Mouse (Mus musculus) gonadal fat pad, adult 2 months (tissue): ENCODE measurements around the gene Iglon5. TPM values are rescaled to one million over a fixed set of nuclear protein-coding genes. Genes with fewer than 3 reads are reported as not detected.

ENCODE experiments used
- DNase-seq: peaks from one replicate; pipeline ENCODE4 v3.0.0-alpha.2; 2012; ENCODE audit warnings: low read depth
- polyA plus RNA-seq: library from polyadenylated mRNA; depleted of rRNA; stranded (reverse); fragments of >200 nt; gene quantifications from 2 replicates; pipeline ENCODE4 v1.2.3, GENCODE M21; 2012

Gene Iglon5
- polyA plus RNA-seq, 1 experiment, result 1.3 TPM

DNA sequence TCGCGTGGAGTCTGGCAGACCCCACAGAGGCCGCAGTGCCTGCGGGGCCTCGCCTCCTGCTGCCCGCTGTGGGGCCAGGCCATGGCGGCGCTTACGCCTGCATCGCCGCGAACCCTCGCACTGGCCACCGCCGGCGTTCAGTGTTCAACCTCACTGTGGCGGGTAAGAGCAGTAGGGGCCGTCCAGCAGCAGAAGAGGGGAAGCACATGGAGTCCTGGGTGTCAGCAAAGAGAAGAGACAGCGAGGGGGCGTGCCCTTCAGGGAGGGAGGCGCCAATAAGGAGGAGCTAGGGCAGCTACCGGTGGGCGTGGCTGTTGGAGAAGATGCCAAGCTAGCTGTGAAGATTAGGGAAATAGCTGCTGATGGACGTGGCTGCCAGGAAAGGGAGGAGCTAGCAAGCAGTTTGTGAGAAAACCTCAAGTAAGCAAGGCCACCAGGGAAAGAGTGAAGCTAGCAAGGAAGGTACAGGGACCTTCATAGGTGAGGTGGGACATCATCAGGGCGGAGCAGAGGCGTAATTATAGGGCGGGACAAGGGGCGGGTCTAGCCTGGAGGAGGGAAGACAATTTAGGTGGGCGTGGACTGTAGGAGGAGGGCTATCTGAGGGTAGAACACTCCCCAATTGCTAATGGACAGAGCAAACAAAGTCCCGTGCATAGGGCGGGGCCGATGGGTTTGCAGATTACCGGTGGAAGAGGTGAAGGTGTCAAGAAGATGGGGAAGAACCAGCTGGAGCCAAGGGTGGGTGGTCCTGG lies 24.4 kb downstream of the Iglon5 start:
- DNase-seq, result peak; percentile 49

DNA sequence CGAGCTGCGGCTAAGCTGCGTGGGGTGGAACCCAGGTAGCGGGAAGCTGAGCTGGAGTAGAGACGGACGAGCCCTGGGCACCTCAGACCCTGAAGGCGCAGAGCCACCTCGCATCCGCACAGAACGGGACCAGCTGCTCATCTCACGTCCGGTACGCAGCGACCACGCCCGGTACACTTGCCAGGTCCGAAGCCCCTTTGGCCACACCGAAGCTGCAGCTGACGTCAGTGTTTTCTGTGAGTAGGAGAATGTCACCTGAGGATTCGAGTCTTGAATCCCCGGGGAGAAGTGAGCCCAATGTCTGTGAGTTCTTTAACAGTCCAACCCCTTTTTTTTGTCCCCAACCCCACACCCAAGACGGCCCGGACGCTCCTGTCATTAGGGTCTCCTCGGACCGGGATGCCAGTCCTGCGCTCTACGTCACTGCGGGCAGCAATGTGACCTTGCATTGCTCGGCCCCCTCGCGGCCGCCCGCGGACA lies 25.0 kb downstream of the Iglon5 start:
- no peak for DNase-seq

DNA sequence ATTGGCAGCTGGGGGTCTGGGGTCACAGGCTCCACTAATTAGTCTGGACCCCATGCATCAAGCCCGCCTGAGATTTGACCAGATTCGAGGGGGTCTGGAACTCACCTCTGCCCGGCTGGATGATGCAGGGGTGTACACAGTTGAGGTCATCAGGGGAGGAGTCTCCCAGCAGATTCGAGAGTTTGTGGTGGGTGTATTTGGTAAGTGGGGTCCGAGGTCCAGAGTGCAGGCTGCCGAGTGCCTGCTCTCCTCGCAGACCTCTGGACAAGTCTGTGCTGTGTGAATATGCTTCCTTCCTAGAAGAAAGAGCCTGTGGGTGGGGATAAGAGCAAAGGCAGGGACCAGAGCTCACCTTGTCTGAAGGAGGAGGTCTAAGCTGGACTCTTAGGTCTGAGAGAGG lies 25.9 kb downstream of the Iglon5 start:
- DNase-seq, result no peak

DNA sequence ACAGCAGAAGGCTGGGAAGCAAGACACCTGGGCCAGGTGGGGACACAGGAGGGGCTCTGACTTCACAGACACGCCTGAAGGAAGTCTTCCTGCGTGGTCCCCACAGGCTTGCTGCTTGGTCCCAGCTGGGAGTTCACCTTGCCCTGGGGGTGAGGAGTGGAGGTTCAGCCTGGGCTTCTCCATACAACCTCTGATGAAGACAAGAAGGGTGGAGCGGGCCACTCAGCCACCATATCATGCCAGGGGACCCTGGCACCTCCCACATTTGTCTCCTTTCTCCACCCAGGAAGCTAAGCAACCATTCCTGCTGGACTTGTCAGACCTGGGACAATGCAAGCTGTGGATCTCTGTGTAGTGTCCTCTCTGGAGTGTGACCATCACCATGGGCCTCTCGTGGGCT lies 27.0 kb downstream of the Iglon5 start, which contains the start of gene Vsig10l:
Vsig10l (plus strand) TSS at position 301 of the 400 bp plus-strand sequence.
- DNase-seq, result no peak

DNA sequence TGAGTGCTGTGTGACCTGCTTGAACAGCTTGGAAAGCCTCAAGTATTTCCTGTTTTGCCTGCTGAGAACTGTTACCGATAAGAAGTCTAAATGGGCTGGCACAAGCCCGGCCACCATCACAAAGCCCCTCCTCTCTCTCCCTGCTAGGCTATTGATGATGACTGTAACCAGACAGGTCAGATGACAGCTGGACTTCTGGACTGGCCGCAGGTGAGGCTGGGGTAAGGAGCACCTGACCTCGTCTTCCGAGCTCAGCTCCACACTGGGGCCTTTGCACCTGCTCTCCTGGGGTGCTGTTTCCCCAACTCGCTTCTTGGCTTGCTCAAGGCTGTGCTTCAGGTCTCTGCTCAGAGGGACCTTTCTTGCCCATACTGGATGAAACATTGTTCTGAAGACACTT lies 35.5 kb downstream of the Iglon5 start:
- no peak for DNase-seq

DNA sequence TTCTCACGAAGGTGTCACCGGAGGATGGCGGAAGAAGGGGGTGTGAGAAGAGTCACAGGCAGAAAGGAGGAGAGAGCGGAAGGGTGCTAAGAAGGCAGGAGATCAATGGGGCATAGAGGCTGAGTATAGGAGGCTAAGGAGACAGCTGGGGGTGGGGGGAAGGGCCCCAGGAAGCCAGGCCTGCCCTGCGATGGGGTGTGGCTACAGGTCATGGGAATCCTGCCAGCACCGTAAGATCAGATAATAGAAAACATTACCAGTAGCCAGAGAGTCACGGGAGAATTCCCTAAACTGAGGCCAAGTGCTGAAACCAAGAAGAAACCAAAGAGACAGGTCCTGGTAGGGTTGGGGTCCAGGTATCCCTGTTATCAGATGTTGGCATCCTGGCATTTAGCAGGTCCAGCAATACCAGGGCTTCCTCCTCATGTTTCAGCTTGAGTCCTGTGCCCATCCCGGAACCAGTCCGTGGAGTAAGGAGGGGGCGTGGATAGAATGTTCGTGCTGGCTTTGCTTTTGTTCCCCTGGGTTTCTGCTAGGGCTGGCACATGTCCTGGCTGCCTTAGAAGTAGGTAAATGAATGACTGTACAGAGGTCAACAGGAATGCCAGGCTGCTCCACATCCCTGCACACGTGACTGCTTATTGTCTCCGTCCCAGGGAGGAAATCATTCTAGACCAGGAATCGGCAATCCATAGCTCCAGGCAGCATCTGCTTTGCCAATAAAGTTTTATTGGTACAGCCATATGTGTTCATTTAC lies 36.1 kb downstream of the Iglon5 start:
- peak; percentile 71 for DNase-seq

DNA sequence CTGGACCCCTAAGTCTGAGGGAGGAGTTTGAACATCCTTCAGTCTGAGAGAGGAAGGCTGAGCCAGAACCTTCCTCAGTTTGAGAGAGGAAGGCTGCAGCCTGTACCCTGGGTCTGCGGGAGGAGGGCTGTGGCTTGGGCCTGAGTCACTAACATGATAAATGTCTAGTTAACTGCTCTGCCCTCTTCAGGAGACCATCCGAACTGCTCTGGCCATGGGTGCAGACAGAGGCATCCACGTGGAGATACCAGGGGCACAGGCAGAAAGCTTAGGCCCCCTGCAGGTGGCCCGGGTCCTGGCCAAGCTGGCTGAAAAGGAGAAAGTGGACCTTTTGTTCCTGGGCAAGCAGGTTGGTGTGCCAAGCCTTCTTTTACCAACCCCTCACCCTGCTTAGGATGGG lies 37.3 kb downstream of the Iglon5 start:
- DNase-seq, result no peak

DNA sequence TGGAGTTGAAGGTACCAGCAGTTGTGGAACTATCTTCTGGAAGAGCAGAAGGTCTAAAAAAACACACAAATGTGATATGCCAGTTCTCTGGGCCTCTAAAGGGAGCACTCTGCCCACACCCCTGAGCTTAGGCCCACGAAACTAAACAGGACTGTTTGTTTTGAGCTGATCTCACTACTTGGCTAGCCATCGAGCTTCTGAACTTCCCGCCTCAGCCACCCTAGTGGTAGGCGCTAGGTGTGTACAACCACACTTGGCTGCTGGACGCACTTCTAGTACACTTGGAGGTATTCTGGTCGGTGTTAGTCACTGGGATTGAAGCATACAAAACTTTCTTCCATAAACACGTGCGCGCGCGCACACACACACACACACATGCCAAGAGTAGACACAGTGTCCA lies 38.1 kb downstream of the Iglon5 start:
- no peak for DNase-seq

DNA sequence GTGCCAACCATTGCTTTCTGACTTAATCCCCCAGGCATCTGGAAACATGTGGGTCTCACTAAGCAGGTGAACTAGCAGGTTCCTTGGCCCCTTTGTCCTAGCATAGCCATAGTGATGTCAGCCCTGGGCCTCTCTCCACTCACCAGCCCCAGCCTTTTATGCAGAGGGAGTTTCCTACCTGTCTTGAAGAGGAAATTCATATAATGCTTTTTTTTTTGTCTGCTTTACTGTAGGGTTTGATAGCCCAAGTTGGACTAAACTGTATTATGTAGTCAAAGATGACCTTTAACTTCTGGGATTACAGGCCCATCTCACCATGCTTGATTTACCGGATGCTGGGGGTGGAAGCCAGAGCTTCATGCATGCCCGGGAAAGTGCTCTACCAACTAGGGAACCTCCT lies 40.1 kb downstream of the Iglon5 start:
- DNase-seq, result no peak

DNA sequence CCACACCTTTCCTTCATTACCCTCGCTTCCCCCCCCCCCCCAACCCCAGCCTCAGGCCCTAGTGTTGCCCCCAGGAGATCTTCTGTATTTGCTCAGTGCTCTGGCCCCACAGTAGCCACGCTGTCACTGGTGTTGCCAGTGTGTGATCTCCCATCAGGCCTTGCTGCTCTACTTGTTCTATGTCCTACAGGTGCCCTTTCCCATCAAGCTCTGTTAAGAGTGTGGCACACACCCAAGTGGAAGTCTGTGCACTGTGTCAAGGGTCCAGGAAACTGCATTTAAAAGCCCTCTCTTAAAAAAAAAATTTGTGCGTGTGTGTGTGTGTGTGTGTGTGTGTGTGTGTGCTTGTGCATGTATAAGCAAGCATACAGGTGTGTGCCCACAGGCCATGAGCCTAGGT lies 41.6 kb downstream of the Iglon5 start:
- DNase-seq, result no peak

DNA sequence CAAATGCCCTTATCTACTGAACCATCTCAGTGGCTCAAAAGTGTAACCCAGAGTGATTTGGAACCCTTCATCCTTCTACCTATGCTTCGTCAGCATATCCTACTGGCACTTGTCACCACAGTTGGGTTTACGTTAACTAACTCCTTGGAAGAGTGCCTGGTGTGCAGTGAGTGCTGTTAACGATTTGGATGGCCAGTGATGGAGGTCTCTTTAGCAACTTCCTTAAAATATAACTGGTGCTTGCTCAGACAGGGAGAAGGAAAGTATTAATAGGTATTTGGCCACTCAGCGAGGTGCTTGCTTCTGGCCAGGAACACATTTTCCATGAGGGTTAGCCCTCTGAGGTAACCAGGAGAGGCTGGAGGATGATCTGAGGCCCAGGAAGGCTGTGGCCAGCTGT lies 42.1 kb downstream of the Iglon5 start:
- no peak for DNase-seq

DNA sequence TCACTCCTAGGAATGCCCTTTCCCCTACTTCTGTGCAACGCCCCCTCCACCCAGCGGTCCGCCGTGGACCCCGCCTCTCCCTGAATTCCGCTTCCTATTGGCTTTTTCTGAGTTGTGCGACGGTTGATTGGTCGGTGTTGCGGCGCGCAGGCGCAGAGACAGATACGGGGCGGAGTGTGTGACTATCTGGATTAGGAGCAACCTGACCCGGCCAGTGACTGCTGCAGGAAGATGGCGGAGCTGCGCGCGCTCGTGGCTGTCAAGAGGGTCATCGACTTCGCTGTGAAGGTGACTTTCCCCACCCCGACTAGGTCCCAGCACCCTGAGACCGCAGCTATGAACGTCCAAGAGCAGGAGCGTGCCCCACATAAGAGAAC lies 46.0 kb downstream of the Iglon5 start, which contains the start of the genes Etfb and Gm45233:
Etfb (plus strand) TSS at position 167 of the 377 bp plus-strand sequence.
Gm45233 (plus strand) TSS at position 212 of the 377 bp plus-strand sequence.
- DNase-seq, result peak; percentile 74

DNA sequence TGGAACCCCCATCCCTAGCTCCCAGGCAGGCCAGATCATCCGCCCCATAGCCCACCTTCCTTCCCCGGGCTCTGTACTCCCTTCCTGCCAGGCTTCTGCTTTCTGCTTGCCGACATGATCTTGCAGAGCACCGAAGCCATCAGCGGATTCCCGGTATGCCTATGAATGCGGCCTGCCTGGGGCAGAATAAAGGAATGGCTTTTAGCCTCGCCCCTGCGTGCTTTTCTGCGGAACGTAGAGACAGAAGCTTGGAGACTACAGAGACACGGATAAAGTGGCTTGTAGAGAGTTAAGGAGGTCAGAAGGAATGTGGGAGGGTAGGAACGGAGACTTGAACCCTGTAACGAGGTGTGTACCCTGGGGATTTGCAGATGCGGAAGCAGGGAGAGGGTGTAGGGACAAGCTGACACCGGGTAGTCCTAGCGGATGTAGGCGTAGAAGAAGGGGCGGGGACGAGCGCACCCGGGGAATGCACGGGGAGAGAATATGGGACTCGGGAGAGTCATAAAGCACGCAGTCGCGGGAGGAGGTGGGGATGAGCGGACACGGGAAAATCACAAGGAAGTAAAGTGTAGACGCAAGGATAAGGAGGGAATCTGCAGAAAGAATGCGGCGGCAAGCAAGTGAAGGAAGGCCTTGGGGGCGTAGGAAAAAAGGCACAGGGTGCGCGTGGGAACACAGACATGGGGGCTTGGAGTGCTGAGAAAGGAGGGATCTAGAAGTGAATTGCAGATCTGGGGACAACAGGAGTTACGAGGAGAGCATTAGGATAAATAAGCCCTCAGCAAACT lies 46.6 kb downstream of the Iglon5 start:
- peak; percentile 58 for DNase-seq

DNA sequence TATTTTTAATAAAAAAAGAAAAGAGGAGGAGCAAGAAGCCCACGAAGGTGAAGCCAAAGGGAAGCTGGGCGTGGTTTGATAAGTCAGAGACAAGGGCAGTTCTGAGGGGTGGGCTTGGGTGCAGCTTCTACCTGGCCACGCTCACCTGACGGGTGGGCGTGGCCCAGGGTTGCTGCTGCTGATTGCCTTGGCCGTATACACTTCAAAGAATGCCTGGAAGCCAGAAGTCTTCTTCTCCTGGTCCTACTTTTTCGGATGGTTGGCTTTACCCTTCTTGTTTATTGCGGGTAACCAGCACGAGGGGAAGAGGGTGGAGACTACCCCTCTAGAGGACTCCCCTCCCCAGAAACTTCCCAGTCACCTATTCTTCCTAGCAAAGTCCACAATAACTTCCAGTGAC lies 47.2 kb downstream of the Iglon5 start:
- DNase-seq, result no peak

DNA sequence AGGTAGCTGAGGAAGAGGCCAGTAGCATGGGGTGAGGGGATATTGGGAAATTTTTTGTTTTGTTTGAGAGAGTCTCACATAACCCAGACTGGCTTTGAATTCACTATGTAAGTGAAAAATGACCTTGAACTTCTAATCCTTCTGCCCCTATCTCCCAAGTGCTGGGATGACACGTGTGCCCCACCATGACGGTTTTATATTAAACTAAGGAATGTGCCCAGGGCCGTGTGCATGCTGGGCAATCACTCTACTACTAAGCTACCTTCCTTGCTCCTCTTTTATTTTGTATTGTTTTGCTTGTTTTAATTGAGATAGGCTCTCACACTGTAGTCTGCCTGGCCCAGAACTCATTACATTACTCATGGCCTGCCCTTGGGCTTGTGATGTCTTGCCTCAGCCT lies 48.8 kb downstream of the Iglon5 start:
- DNase-seq, result no peak

DNA sequence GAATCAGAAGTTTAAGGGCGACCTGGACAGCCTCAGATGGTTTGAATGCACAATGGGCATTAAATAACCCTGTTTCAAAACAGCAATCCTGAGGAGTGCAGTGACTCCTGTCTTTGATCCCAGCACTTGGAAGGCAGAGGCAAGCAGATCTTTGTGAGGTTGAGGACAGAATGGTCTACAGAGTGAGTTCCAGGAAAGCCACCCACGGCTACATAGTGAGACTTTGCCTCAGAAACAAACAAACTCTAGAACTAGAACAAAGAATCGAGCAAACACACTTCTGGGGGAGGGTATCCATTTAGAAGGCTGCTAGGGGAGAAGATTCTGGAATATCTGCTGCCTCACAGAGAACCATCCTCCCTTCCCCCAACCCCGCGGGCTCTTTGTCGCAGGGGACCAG lies 49.4 kb downstream of the Iglon5 start, which contains the start of gene Cldnd2:
Cldnd2 (plus strand) TSS at position 301 of the 400 bp plus-strand sequence.
- DNase-seq, result no peak

DNA sequence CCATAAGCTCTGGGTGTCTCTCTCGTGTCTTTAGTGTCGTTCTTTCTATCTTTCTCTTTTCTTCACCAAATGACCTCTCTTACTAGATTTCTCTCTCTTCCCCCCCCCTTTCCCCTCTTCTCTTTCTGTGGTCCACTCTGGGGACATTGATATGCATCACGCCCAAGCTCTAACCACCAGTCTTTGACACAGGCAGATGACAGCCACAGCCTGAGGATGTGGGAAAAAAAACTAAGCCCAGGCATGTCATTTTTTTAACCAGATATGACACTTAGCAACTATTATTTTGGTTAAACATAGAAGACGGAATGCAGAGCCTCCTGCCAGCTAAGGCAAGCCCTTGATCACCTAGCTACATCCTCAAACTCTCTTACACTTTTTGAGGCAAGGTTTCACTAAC lies 51.3 kb downstream of the Iglon5 start:
- no peak for DNase-seq

DNA sequence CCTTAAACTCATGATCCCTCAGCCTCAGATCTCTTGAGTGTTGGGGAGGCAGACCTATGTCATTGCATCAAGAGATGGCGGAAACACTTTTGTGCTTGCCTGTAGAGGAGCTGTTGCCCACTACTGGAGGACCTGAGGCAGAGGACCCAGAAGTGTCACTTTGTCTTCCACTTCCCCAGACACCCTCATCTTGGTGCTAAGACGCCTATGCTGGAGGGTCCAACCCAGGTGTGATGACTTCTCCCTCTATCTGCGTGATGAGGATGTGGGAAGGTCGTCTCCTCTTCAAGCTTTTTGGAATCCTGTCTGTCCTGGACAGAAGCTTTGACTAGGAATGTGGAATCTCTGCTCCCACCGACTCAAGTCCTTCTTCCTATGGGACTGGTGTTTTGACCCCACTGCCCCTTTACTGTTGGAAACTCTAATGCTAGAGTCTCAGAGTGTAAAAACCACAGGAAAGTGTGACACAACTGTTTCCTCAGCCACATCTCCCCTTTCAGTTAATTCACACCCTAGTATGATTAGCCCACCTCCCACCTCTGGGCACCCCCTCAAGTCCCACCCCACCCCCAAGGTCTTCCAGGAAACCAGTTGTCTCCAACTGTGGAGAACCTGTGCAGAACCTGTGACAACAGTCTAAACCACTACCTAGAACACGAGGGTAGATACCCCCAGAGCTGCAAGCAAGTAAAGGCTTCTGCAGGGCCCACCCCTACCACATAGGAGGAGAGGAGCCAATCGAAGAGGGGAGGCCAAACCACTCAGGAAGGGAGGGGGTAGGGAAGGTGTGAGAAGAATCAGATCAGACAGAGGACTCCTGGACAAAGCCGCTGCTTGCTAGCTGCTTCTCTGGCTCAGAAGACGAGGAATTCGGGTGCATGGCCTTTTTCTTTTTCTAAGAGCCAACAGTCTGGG lies 53.3 kb downstream of the Iglon5 start, which contains the start of gene Nkg7:
Nkg7 (plus strand) TSS at position 733 of the 915 bp plus-strand sequence.
- no peak for DNase-seq

DNA sequence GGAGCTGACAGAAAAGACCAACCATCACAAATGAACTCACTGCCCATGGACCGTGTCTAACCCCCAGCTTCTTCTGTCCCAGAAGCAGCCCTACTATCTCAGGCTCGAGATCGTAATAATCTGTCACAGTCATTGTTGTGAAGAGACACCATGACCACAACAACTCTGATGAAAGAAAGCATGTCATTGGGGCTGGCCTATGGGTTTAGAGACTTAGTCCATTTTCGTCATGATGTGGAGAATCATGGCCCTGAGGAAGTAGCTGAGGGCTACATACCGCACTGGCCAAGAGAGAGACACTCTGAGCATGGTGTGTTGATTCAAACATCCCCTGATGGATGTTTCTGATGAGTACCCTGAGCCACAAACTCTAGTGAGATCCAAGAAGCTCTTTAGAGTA lies 55.2 kb downstream of the Iglon5 start:
- no peak for DNase-seq

DNA sequence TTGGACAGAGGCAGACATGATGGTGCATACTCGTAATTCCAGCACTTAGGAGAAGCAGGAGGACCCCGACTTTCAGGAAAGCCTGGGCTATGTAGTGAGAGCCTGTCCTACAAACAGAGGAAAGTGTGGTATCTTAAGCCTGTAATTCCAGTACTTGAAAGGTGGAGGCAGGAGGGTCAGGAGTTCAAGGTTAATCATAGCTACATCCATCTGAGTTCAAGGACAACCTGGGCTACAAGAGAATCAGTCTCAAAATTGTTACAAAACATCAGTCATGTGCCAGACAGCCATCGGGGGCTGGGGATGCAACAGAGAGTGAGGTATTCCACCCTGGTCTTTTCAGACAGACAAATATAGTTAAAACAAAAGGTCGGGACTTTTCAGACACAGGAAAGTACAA lies 57.0 kb downstream of the Iglon5 start:
- no peak for DNase-seq

DNA sequence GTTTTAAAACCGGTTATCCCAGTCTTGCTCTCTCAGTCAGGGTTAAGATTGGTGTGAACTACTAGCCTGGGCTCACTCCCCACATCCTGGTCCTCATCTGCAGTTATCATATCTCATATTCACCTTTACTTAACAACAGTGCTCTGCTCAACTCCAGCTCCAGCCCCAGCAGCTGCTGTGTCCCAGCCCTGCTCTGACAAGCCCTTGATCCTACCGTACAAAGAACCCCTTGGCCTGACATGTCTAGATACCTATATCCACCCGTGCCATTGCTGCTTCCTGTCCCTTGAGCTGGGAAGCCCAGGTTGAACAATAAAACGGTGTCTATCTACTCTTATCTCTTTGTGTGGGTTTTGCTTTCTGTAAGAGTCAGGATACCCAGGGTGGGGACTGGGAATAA lies 60.4 kb downstream of the Iglon5 start:
- DNase-seq, result no peak
